Mouse (Mus musculus) ES-Bruce4 (cell line): ENCODE results near the gene Ankrd28. TPM values are rescaled to one million over a fixed set of nuclear protein-coding genes. Genes with fewer than 3 reads are reported as not detected.

Experiments
- H3K27ac ChIP-seq: 2 replicates; pipeline ENCODE4 v1.5.1; 2012; ENCODE audit warnings: low read length, inconsistent platforms; ENCODE audit not compliant: insufficient read depth
- H3K27me3 ChIP-seq: 2 replicates; pipeline ENCODE4 v1.6.1; 2012; ENCODE audit warnings: mild to moderate bottlenecking, low read length, inconsistent platforms; ENCODE audit not compliant: control insufficient read depth, poor library complexity, insufficient read depth, severe bottlenecking
- H3K36me3 ChIP-seq: 2 replicates; pipeline ENCODE4 v1.6.1; 2012; ENCODE audit warnings: inconsistent platforms, mild to moderate bottlenecking, low read length, moderate library complexity; ENCODE audit not compliant: control insufficient read depth, poor library complexity, insufficient read depth, severe bottlenecking
- H3K4me1 ChIP-seq: one replicate; pipeline ENCODE4 v1.8.1; 2011; ENCODE audit warnings: low read length; ENCODE audit not compliant: control insufficient read depth, insufficient read depth
- H3K4me3 ChIP-seq: 2 replicates; pipeline ENCODE4 v1.5.1; 2011; ENCODE audit warnings: low read depth, mild to moderate bottlenecking, low read length
- H3K9ac ChIP-seq: 2 replicates; pipeline ENCODE4 v1.6.1; 2012; ENCODE audit warnings: low read depth, mild to moderate bottlenecking, inconsistent platforms; ENCODE audit not compliant: poor library complexity, severe bottlenecking
- H3K9me3 ChIP-seq: replicated peaks from 2 replicates; pipeline ENCODE4 v1.6.1; 2012; ENCODE audit warnings: mild to moderate bottlenecking, low read length, inconsistent platforms; ENCODE audit not compliant: control insufficient read depth, poor library complexity, insufficient read depth, severe bottlenecking
- CTCF ChIP-seq: IDR thresholded peaks from one replicate; pipeline ENCODE4 v1.8.1; 2011; ENCODE audit warnings: low read depth, low read length
- EP300 ChIP-seq: IDR thresholded peaks from 2 replicates; pipeline ENCODE4 v1.6.1; 2011; ENCODE audit warnings: low read depth, low read length; ENCODE audit not compliant: insufficient read depth
- POLR2A ChIP-seq: IDR thresholded peaks from one replicate; pipeline ENCODE4 v1.8.1; 2011; ENCODE audit warnings: low read length; ENCODE audit not compliant: insufficient read depth
- polyA plus RNA-seq: library from polyadenylated mRNA; stranded (reverse); fragments of >200 nt; gene quantifications from 2 replicates; pipeline ENCODE4 v1.2.4, GENCODE M21; 2011; ENCODE audit warnings: low read depth; ENCODE audit not compliant: missing spikeins, insufficient read depth, insufficient read length

Ankrd28 gene
- polyA plus RNA-seq, 1 experiment: 104 TPM

GRCm38 (mm10) chr14:31831370-31831712 lies 890 bp upstream of the Ankrd28 start:
- Histone ChIP-seq H3K9me3 (no peaks in the 10 kb centered on the region), H3K9ac (peak overlapping the region; percentile 90), H3K27me3 (no peaks in the 10 kb centered on the region), H3K4me3 (peak overlapping the region; percentile 79), H3K4me1 (peaks cover 3% of the 10 kb centered on the region), H3K27ac (no peak overlapping the region; the same call in 1 of the 2 replicates), H3K36me3 (no peaks in the 10 kb centered on the region)
- no peak for TF ChIP-seq EP300
- TF ChIP-seq POLR2A: no peak
- no peak for TF ChIP-seq CTCF

DNA sequence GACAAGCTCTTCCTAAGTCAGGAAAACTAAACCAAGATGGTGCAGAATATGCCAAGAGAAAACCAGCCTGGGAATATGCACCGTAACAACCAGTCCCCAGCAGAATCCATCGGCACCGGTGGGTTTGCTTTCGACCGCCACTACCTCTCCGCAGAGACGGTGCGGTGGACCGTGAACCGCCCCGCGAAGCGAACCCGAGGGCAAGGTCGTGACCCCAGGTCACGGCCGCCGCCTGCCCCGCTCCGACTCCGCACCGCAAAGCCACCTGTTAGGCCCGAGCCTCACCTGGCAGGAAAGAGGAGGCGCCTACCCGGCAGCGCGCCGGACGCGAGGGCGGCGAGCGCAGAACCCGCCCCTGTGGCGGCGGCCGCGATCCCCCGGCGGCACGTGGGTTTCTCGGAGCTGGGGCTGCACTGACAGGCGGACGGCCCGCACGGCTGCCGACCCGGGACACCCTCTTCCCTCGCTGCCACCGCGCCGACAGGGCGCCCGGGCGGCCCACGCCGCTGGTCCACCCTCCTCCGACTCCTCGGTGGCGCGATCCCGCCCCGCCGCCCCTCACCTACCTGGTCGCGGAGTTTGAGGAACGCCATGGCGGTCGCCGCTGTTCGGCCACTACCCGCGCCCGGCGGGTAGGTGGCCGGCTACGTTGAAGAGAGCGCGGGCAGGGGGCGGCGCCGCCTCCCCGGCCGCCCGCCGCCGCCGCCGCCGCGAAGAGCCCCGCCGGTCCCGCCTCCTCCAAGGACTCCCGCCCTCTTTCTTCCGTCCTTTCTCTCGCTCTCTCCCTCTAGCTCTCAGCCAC lies 489 bp downstream of the Ankrd28 start:
- H3K4me1 ChIP-seq: peaks cover 5% of the 10 kb centered on the region
- H3K27ac ChIP-seq: peak overlapping the region; percentile 78
- peak overlapping the region; percentile 96 for H3K4me3 ChIP-seq
- H3K9ac ChIP-seq: peak overlapping the region; percentile 90
- H3K36me3 ChIP-seq: no peaks in the 10 kb centered on the region
- TF ChIP-seq CTCF (no peak), EP300 (0 out of 2 replicates have a peak, but pooled peaks have one; percentile 9), POLR2A (no peak)
- no peaks in the 10 kb centered on the region for H3K9me3 ChIP-seq
- no peaks in the 10 kb centered on the region for H3K27me3 ChIP-seq

- no peak overlapping the region for H3K27ac ChIP-seq
Measured at GRCm38 (mm10) chr14:31827221-31827620, 3.2 kb downstream of the Ankrd28 start.

DNA sequence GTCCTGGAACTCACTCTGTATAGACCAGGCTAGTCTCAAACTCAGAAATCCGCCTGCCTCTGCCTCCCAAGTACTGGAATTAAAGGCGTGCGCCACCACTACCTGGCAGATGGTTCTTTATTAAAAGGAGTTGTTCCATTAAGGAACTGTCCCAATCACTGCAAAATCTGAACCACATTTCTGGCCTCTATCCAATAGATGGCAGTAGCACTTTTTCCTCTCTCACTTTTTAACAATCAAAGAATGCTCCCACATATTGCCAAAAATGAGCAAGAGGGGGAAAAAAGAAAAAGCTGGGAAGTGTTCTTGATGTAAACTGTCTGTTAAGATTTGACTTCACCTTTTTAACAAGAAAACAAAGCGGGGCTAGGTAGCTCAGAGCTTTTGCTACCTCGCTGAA lies 20.5 kb downstream of the Ankrd28 start:
- Histone ChIP-seq H3K9ac (no peak overlapping the region), H3K36me3 (no peaks in the 10 kb centered on the region), H3K27me3 (no peaks in the 10 kb centered on the region), H3K9me3 (no peaks in the 10 kb centered on the region), H3K27ac (no peak overlapping the region), H3K4me3 (no peak overlapping the region), H3K4me1 (no peaks in the 10 kb centered on the region)
- TF ChIP-seq POLR2A (no peak), EP300 (no peak), CTCF (no peak)

More at GRCm38 (mm10) chr14:31827221-31827620, 3.2 kb downstream of the Ankrd28 start:
- Histone ChIP-seq H3K36me3 (no peaks in the 10 kb centered on the region; the same call in 1 of the 2 replicates), H3K4me1 (peaks cover 5% of the 10 kb centered on the region), H3K9me3 (no peaks in the 10 kb centered on the region), H3K27me3 (no peaks in the 10 kb centered on the region), H3K9ac (no peak overlapping the region), H3K4me3 (no peak overlapping the region)
- TF ChIP-seq POLR2A: no peak
- no peak for TF ChIP-seq EP300
- no peak for TF ChIP-seq CTCF

GRCm38 (mm10) chr14:31803791-31804190 lies 26.7 kb downstream of the Ankrd28 start:
- no peak overlapping the region for H3K27ac ChIP-seq
- H3K27me3 ChIP-seq: no peaks in the 10 kb centered on the region
- H3K4me3 ChIP-seq: no peak overlapping the region
- no peaks in the 10 kb centered on the region for H3K9me3 ChIP-seq
- no peak overlapping the region for H3K9ac ChIP-seq
- no peaks in the 10 kb centered on the region for H3K4me1 ChIP-seq
- H3K36me3 ChIP-seq: no peaks in the 10 kb centered on the region
- TF ChIP-seq POLR2A: no peak
- no peak for TF ChIP-seq CTCF
- TF ChIP-seq EP300: no peak

DNA sequence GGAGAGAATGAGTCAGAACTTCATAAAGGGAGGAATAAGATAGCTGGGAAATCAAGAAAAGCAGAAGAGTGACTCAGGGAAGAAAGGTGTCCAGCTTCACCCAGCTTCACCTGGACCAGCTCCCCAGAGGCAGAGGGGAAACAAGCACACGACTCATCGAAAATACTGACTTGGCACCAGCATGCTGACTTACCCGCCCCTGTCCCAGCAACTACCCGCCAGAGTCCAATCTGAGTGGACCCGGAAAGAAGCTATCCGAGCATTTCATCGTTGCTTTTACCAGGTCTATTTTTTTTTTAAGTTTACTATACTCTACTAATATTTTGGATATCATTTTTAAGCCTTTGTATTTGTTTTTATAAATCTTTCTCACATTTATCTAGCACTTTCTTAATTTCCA lies 29.5 kb downstream of the Ankrd28 start:
- Histone ChIP-seq H3K4me1 (no peaks in the 10 kb centered on the region), H3K36me3 (no peaks in the 10 kb centered on the region), H3K27me3 (no peaks in the 10 kb centered on the region), H3K9me3 (no peaks in the 10 kb centered on the region), H3K4me3 (no peak overlapping the region), H3K9ac (no peak overlapping the region), H3K27ac (no peak overlapping the region)
- TF ChIP-seq EP300 (no peak), CTCF (no peak), POLR2A (no peak)
